Mouse (Mus musculus) hindbrain, embryonic 15.5 days (tissue): ENCODE measurements at regions not wholly inside any gene's neighbourhood (a gene's known extent, or its start where the extent isn't known, plus 50 kb on each side); places are given as distances from the start of the nearest gene placed in this dataset.

Source experiments
- ATAC-seq: fragments of 200-750 bp; cut with Nextera tagmentation; 2 replicates; pipeline ENCODE4 v1.8.0; 2017; ENCODE audit warnings: low read depth, moderate number of reproducible peaks, moderate TSS enrichment; ENCODE audit not compliant: low FRiP score
- H3K27ac ChIP-seq: fragments of 300-500 bp; sonication (generic); replicated peaks from 2 replicates; pipeline ENCODE4 v1.5.1; 2015; ENCODE audit warnings: mild to moderate bottlenecking, inconsistent platforms
- H3K27me3 ChIP-seq: fragments of 300-500 bp; sonication (generic); 2 replicates; pipeline ENCODE4 v1.6.1; 2015; ENCODE audit warnings: control low read depth, inconsistent platforms
- H3K36me3 ChIP-seq: fragments of 300-500 bp; sonication (generic); 2 replicates; pipeline ENCODE4 v1.6.1; 2015; ENCODE audit warnings: control low read depth, inconsistent platforms
- H3K4me1 ChIP-seq: fragments of 300-500 bp; sonication (generic); replicated peaks from 2 replicates; pipeline ENCODE4 v1.6.1; 2015; ENCODE audit warnings: control low read depth, inconsistent platforms
- H3K4me2 ChIP-seq: fragments of 300-500 bp; sonication (generic); 2 replicates; pipeline ENCODE4 v1.6.1; 2015; ENCODE audit warnings: moderate library complexity, mild to moderate bottlenecking, inconsistent platforms
- H3K4me3 ChIP-seq: fragments of 300-500 bp; sonication (generic); 2 replicates; pipeline ENCODE4 v1.5.1; 2015; ENCODE audit warnings: mild to moderate bottlenecking, inconsistent platforms
- H3K9ac ChIP-seq: fragments of 300-500 bp; sonication (generic); 2 replicates; pipeline ENCODE4 v1.6.1; 2015; ENCODE audit warnings: inconsistent platforms
- H3K9me3 ChIP-seq: fragments of 300-500 bp; sonication (generic); 2 replicates; pipeline ENCODE4 v1.6.1; 2016; ENCODE audit warnings: control low read depth, inconsistent platforms
- WGBS: fragments of 180-500 bp; shearing (Covaris S2); methylation state at CpG from one replicate; pipeline ENCODE4 v1.1.7; 2015; 5-methylcytosine and 5-hydroxymethylcytosine counted together

DNA sequence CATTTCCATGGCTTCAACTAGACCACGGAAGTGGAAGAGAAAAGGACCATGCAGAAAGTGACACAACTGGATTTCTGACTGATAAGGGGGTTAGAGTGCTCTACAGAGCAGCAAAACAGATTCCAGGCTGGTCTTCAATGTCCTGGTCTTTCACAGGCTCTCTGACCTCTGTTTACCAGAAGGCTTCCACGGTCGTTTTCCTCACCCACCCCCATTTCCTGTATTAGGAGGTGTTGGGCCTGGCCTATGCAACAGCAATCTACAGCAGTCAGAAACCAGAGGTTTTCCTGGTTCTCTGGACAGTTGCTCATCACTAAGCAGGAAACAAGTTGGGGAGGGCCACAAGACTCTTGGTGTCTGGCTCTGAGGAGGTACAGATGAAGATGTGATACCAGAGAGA, 148.1 kb upstream of the Cited2 start:
- Histone ChIP-seq H3K27me3 (no peaks in the 10 kb centered on the region), H3K36me3 (no peaks in the 10 kb centered on the region), H3K4me3 (no peak overlapping the region), H3K4me2 (no peak overlapping the region), H3K4me1 (no peaks in the 10 kb centered on the region), H3K27ac (no peak overlapping the region), H3K9ac (no peak overlapping the region), H3K9me3 (no peaks in the 10 kb centered on the region)
- no peak for ATAC-seq
- WGBS: 75% methylated on average over 3 of the region's 3 CpGs

DNA sequence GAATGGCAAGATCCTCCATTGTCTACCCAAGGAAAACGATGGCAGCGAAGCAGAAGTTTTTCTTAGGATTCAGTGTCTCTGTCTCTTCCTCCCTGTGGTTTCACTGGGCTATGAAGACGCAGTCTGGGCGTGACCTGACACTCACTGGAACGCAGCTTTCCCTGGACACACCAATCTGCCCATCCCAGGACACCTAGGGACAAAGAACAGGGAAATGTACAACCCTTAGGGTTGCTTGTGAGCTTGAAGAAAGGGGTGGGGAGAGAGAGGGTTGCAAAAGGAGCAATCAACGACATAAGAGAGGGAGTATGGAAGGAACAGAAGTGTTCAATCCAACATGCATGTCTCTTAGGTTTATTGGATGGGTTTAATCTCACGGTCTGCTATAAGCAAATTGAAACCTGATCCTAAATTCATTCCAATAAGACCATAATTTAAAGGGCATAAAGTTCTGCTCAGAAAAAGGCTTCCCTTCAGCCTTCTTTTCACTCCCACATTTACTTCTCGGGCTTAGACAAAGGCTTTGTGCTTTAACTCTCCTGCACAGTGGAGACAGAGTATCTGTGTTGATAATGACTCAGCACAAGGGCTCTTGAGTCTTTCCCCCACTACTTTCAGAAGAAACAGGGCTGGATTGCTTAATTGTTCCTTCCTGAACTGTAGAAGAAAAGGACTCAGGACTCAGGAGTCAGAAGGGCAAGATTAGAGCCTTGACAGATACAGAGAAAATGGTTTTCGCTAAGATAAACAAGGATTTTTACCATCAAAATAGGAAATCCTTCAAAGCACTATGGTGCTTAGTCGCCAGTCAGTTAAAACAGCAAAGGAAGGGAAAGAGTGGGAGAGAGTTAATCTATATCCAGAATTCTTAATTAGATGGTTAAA, 147.3 kb upstream of the Cited2 start:
- WGBS: 58% methylated on average over 10 of the region's 10 CpGs
- ATAC-seq: no peak

DNA sequence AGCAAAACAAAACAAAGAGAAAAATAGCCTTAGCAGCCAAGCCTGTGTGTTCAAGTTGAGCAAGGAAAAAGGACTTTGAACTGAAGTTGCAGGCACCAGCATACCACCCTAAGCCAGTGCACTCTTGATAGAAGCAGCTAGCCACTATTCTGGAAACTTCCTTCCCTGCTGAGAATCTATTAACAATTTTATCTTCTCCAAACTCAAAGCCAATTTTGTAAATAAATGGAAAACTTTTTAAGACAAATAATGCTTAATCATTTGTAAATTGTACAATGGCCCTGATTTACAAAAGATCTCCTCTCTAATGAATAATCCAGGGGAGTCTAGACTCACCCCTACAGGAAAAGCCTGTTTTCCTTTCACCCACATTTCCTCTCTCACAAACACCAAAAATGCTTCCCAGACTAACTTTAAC, 146.7 kb upstream of the Cited2 start:
- Histone ChIP-seq H3K27me3 (no peaks in the 10 kb centered on the region), H3K9ac (no peak overlapping the region), H3K36me3 (no peaks in the 10 kb centered on the region), H3K4me1 (no peaks in the 10 kb centered on the region), H3K4me2 (no peak overlapping the region), H3K4me3 (no peak overlapping the region), H3K27ac (no peak overlapping the region), H3K9me3 (no peaks in the 10 kb centered on the region)
- no peak for ATAC-seq

More for the DNA sequence above, 147.3 kb upstream of the Cited2 start:
- Histone ChIP-seq H3K9ac (no peak overlapping the region), H3K4me2 (no peak overlapping the region), H3K36me3 (no peaks in the 10 kb centered on the region), H3K9me3 (no peaks in the 10 kb centered on the region), H3K4me1 (no peaks in the 10 kb centered on the region), H3K27me3 (no peaks in the 10 kb centered on the region), H3K4me3 (no peak overlapping the region), H3K27ac (no peak overlapping the region)

DNA sequence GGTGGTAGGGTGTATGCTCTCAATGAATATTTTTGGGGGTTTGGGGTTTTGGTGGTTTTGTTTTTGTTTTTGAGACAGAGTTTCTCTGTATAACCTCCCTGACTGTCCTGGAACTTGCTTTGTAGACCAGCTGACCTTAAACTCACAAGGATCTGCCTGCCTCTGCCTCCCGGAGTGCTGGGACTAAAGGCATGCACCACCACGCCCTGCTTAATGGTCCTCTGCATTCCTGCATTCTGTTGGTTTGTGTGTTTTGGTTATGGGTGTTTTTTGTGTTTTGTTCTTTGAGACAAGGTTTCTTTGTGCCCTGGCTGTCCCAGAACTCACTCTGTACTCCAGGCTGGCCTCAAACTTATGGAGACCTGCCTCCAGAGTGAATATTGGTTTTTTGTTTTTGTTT, 143.6 kb upstream of the Cited2 start:
- Histone ChIP-seq H3K4me3 (no peak overlapping the region), H3K9me3 (no peaks in the 10 kb centered on the region), H3K36me3 (no peaks in the 10 kb centered on the region), H3K27ac (no peak overlapping the region), H3K9ac (no peak overlapping the region), H3K4me1 (no peaks in the 10 kb centered on the region), H3K27me3 (no peaks in the 10 kb centered on the region), H3K4me2 (no peak overlapping the region)
- ATAC-seq: no peak
- 84% methylated on average over 2 of the region's 2 CpGs for WGBS

DNA sequence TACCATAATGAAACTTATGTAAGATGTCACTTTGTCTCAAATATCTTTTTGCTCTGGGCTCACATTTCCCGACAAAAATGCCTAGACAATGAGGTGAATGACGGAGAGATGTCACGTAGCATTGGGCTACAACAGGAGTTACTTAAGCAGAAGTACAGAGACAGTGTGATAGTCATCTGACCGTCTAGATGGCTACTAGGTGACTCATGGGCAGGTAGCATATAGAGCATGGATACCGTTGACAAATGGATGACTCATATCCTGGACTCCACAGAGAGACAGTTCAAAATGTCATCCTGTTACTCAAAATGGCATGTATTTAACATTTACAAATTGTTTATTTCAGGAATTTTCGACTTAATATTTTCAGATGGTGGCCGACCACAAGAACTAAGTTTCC, 138.2 kb upstream of the Cited2 start:
- H3K27me3 ChIP-seq: no peaks in the 10 kb centered on the region
- H3K4me3 ChIP-seq: no peak overlapping the region
- no peaks in the 10 kb centered on the region for H3K9me3 ChIP-seq
- 90% methylated on average over 7 of the region's 7 CpGs for WGBS
- no peak overlapping the region for H3K9ac ChIP-seq
- H3K4me1 ChIP-seq: no peaks in the 10 kb centered on the region
- no peak overlapping the region for H3K27ac ChIP-seq
- H3K36me3 ChIP-seq: no peaks in the 10 kb centered on the region
- H3K4me2 ChIP-seq: no peak overlapping the region
- no peak for ATAC-seq

DNA sequence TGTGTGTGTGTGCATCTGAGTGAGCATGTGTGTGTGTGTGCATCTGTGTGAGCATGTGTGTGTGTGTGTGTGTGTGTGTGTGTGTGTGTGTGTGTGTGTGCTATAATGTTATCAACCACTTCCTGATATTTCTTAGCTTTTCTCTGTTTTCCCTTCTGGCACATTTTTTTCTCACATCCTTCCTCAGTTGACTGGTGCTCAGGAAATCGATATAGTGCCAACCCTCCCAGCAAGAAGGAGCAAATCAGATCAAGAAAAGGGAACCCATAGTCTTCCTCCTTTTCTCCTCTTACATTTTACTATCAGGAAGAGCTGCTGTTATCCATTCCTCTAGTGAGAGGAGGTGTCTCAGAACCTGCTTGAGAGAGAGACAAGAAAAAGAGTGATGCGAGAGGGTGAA, 136.1 kb upstream of the Cited2 start:
- Histone ChIP-seq H3K4me3 (no peak overlapping the region), H3K27me3 (no peaks in the 10 kb centered on the region), H3K9me3 (no peaks in the 10 kb centered on the region), H3K9ac (no peak overlapping the region), H3K4me1 (no peaks in the 10 kb centered on the region), H3K4me2 (no peak overlapping the region), H3K27ac (no peak overlapping the region), H3K36me3 (no peaks in the 10 kb centered on the region)
- no peak for ATAC-seq
- 89% methylated on average over 2 of the region's 2 CpGs for WGBS

DNA sequence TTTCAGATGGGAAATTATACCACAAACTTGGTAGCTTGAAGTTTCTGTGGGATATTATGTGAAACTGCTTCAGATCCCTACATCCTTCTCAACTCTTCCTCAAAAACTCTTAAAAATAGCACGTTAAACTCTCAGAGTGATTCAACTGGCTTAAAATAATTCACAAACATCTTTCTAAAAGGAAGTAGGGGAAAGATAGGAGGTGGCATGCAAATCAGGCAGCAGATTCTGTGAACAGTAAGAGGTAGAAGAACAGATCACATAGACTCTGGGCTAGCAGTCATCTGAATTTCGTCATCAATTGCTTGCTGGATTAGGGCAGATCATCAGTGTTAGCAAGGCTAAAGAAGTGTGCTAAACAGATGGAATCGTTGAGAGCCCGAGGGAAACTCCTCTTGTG, 133.9 kb upstream of the Cited2 start:
- no peaks in the 10 kb centered on the region for H3K27me3 ChIP-seq
- no peaks in the 10 kb centered on the region for H3K4me1 ChIP-seq
- no peaks in the 10 kb centered on the region for H3K36me3 ChIP-seq
- no peak overlapping the region for H3K4me3 ChIP-seq
- no peak overlapping the region for H3K4me2 ChIP-seq
- WGBS: 93% methylated on average over 4 of the region's 4 CpGs
- H3K9me3 ChIP-seq: no peaks in the 10 kb centered on the region
- no peak overlapping the region for H3K27ac ChIP-seq
- no peak overlapping the region for H3K9ac ChIP-seq
- no peak for ATAC-seq

DNA sequence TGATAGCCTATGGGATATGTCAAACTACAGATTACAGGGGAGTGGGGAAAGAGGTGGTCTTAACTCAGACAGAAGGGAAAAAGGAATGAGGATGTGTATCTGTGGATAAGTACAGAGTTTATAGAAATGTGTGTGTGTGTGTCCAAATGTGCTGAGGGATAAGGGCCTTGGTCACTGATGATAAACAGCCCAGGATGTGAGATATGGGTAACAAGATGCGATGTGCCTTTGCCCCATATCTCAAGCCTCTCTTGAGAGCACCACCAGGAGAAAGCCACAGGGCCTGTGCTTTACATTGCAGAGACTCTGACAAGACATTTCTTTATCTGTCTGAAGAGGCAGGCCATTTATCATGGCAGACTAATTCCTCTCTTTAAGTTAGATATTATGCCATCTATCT, 132.8 kb upstream of the Cited2 start:
- no peak overlapping the region for H3K4me3 ChIP-seq
- WGBS: 88% methylated on average over 1 of the region's 1 CpGs
- H3K36me3 ChIP-seq: no peaks in the 10 kb centered on the region
- no peaks in the 10 kb centered on the region for H3K9me3 ChIP-seq
- H3K27ac ChIP-seq: no peak overlapping the region
- no peak for ATAC-seq
- H3K4me2 ChIP-seq: no peak overlapping the region
- no peaks in the 10 kb centered on the region for H3K27me3 ChIP-seq
- no peaks in the 10 kb centered on the region for H3K4me1 ChIP-seq
- no peak overlapping the region for H3K9ac ChIP-seq

DNA sequence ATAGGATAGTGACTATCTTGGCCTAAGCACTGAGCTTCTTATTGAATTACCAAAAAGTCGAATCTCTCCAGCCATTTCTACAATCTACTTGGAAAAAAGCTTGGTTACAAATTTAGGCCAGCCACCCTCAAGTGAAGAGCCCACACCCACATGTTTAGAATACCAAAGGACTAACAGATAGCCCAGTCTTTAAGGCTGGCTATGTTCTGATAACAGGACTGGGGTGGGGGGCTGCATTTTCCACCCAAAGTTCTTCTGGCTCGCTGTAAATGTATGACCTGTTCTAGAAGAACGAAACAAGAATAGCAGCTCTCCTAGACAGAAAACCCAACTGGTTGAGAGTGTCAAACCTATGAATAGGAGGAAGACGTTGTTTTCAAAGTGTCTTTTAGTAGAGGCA, 130.6 kb upstream of the Cited2 start:
- no peak for ATAC-seq
- no peak overlapping the region for H3K27ac ChIP-seq
- no peaks in the 10 kb centered on the region for H3K4me1 ChIP-seq
- H3K36me3 ChIP-seq: no peaks in the 10 kb centered on the region
- no peak overlapping the region for H3K4me2 ChIP-seq
- H3K9ac ChIP-seq: no peak overlapping the region
- 88% methylated on average over 4 of the region's 4 CpGs for WGBS
- H3K4me3 ChIP-seq: no peak overlapping the region
- H3K27me3 ChIP-seq: no peaks in the 10 kb centered on the region
- H3K9me3 ChIP-seq: no peaks in the 10 kb centered on the region

DNA sequence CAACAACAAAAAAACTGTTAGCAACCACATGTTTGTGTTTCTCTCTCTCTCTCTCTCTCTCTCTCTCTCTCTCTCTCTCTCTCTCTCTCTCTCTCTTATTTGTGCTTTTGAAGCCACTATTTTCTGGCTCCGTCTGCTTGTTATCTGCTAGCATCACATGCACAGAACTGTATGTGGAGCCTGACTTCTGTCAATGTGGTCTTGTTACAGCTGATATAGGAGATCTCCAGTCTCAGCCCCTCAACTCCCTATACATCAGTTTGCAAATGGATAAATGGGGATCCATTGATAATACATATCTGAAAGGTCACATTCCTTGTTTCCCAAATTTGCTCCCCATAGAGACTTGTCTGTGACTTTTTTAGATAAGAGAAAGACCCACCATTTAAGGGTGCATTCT, 126.9 kb upstream of the Cited2 start:
- Histone ChIP-seq H3K4me1 (no peaks in the 10 kb centered on the region), H3K27ac (no peak overlapping the region), H3K9me3 (no peaks in the 10 kb centered on the region), H3K4me2 (no peak overlapping the region), H3K36me3 (no peaks in the 10 kb centered on the region), H3K4me3 (no peak overlapping the region), H3K9ac (no peak overlapping the region), H3K27me3 (no peaks in the 10 kb centered on the region)
- no peak for ATAC-seq
- 76% methylated on average over 1 of the region's 1 CpGs for WGBS

DNA sequence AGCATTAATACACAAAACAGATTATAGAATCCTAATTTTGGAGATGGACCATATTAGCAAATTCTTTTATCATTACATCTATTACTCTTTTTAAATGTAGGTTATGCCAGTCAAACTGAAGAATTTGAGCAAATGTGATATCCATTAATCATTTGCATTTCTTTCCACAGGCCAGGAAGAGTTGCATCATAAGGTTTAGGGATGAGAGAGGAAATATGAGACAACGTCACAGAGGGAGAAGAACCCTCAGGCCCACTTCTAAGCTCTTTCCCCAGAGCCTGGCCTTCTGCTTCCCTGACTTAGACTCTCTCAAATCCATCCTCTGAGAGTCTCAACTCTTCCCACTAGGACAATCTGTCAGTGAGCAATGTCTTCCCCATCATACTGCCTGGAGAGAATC, 126.3 kb upstream of the Cited2 start:
- H3K27ac ChIP-seq: no peak overlapping the region
- ATAC-seq: no peak
- H3K4me3 ChIP-seq: no peak overlapping the region
- no peaks in the 10 kb centered on the region for H3K4me1 ChIP-seq
- H3K4me2 ChIP-seq: no peak overlapping the region
- no peaks in the 10 kb centered on the region for H3K36me3 ChIP-seq
- no peaks in the 10 kb centered on the region for H3K9me3 ChIP-seq
- no peaks in the 10 kb centered on the region for H3K27me3 ChIP-seq
- no peak overlapping the region for H3K9ac ChIP-seq
- WGBS: 53% methylated on average over 1 of the region's 1 CpGs

DNA sequence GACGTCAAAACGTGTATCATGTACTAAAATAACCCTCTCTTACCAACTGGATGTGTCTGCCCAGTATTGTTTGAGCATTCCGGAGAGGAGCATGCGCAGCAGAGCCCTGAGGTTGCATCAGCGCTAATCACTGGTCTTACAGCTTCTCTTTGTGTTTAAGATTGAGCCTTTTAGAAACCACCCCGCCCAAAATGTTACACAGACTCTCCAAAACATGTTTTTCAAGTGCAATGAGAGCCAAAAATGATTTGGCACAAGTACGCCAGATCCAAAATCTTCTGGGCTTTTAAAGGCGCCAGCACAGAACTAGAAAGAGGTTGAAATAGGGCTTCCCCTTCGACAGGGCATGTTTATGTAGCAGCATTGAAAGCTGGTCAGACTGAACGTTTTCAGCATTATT, 123.8 kb upstream of the Cited2 start:
- no peak overlapping the region for H3K4me3 ChIP-seq
- H3K9me3 ChIP-seq: no peaks in the 10 kb centered on the region
- no peaks in the 10 kb centered on the region for H3K27me3 ChIP-seq
- no peak overlapping the region for H3K27ac ChIP-seq
- H3K4me2 ChIP-seq: no peak overlapping the region
- H3K9ac ChIP-seq: no peak overlapping the region
- no peaks in the 10 kb centered on the region for H3K4me1 ChIP-seq
- no peaks in the 10 kb centered on the region for H3K36me3 ChIP-seq
- WGBS: 83% methylated on average over 10 of the region's 10 CpGs
- ATAC-seq: no peak
